Mouse (Mus musculus): ENCODE data around the gene Rarres2. TPM values are rescaled to one million over a fixed set of nuclear protein-coding genes. Genes with fewer than 3 reads are reported as not detected.

Rarres2 gene
- total and polyA plus RNA-seq, 3 experiments, result 0.72 TPM; not detected in 2

DNA sequence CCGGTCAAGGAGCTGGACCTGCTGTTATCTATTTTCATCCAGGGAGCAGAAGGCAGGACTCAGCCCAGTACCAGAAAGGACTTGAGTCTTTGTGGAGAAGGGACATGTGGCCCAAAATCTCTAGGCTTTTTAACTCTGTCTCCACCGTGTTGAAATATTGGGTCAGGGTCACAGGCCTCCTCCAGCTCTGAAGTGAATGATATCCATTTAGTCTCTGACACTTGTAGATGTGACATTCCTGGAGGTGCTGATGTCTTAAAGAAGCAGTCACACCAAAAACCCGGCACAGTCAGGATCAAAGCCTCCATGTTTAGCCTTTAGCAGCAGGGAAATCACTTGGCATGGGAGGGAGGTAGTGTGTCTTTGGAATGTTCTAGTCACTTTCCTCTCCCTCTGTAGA is 31.9 kb downstream of the Rarres2 start:
- Histone ChIP-seq H3K36me3 (replicated peaks in 1 of 2; ENCODE audit: control insufficient read depth in 1 of 2, insufficient read depth in 1 of 2, low read length in 1 of 2) (no peaks in the 10 kb centered on the region), H3K79me2 (replicated peaks; ENCODE audit: control insufficient read depth, extremely low read depth, insufficient read depth, poor library complexity, severe bottlenecking) (no peaks in the 10 kb centered on the region), H3K9me3 (replicated peaks; ENCODE audit: low read length) (no peaks in the 10 kb centered on the region), H3K4me1 (ENCODE audit: control insufficient read depth in 1 of 2, insufficient read depth in 2 of 2) (peaks cover 0 to 8% of the 10 kb centered on the region in 2 experiments; a peak in 2 of 4 replicates), H3K9ac (ENCODE audit: insufficient read depth, low read depth) (no peak overlapping the region), H3K4me3 (replicated peaks in 1 of 3; ENCODE audit: low read depth in 2 of 3, low read length in 2 of 3, poor library complexity in 1 of 3) (no peak overlapping the region), H3K4me2 (ENCODE audit: insufficient read depth, low read depth, poor library complexity, severe bottlenecking) (no peak overlapping the region), H3K27ac (ENCODE audit: insufficient read depth, low read depth) (no peak overlapping the region), H3K27me3 (replicated peaks) (peaks cover 15% of the 10 kb centered on the region)
- no peak for TF ChIP-seq USF1 (IDR thresholded peaks at IDR 0.05; ENCODE audit: low read depth, low read length)
- TF ChIP-seq EP300 (IDR thresholded peaks at IDR 0.05; ENCODE audit: low read length), result no peak
- TF ChIP-seq SIN3A (IDR thresholded peaks at IDR 0.05; ENCODE audit: low read length), result no peak
- TF ChIP-seq MXI1 (IDR thresholded peaks at IDR 0.05; ENCODE audit: low read depth, low read length), result no peak
- no peak for TF ChIP-seq E2F4 (IDR thresholded peaks at IDR 0.05; ENCODE audit: insufficient replicate concordance, low read depth, low read length)
- no peak for TF ChIP-seq TBP (conservative IDR thresholded peaks at IDR 0.05; ENCODE audit: low read depth, low read length)
- no peak for TF ChIP-seq POLR2AphosphoS2 (IDR thresholded peaks at IDR 0.05; ENCODE audit: low read depth, low read length)
- TF ChIP-seq CHD1 (IDR thresholded peaks at IDR 0.05; ENCODE audit: low read depth, low read length), result no peak
- TF ChIP-seq JUN (IDR thresholded peaks at IDR 0.05; ENCODE audit: insufficient read depth, low read depth, low read length), result no peak
- no peak for TF ChIP-seq MAFK (IDR thresholded peaks at IDR 0.05; ENCODE audit: insufficient replicate concordance, low read length)
- no peak for TF ChIP-seq IRF4 (IDR thresholded peaks at IDR 0.05; ENCODE audit: low read depth, low read length)
- TF ChIP-seq ZC3H11A (IDR thresholded peaks at IDR 0.05; ENCODE audit: low read depth, low read length), result no peak
- TF ChIP-seq TCF12 (IDR thresholded peaks at IDR 0.05; ENCODE audit: low read depth, low read length), result no peak
- TF ChIP-seq RCOR1 (conservative IDR thresholded peaks at IDR 0.05; ENCODE audit: low read depth, low read length), result no peak
- TF ChIP-seq PAX5 (IDR thresholded peaks at IDR 0.05; ENCODE audit: low read length), result no peak
- no peak for TF ChIP-seq ZKSCAN1 (IDR thresholded peaks at IDR 0.05; ENCODE audit: borderline replicate concordance, low read depth, low read length)
- no peak for TF ChIP-seq RAD21 (IDR thresholded peaks at IDR 0.05; ENCODE audit: low read depth, low read length)
- TF ChIP-seq CTCF (conservative IDR thresholded peaks at IDR 0.05 in 1 of 2, IDR thresholded peaks at IDR 0.05 in 1 of 2; ENCODE audit: low read depth in 2 of 2, low read length in 2 of 2), result no peak
- TF ChIP-seq BHLHE40 (IDR thresholded peaks at IDR 0.05; ENCODE audit: low read depth, low read length), result no peak
- dilution Hi-C loops (cut with MboI; ENCODE audit: extremely low pct_ligation_motif_present, extremely low pct_unique_long_range_greater_than_20kb, low sequenced_read_pairs), result no loop called here
- in situ Hi-C loops (cut with MboI; ENCODE audit: low pct_ligation_motif_present, low pct_unique_long_range_greater_than_20kb, low sequenced_read_pairs), result loop anchor here (25.0 kb wide), 1 partner anchor 353 kb away; no protein-coding TSS in a partner anchor
- no peak for DNase-seq (ENCODE audit: extremely low read depth)

DNA sequence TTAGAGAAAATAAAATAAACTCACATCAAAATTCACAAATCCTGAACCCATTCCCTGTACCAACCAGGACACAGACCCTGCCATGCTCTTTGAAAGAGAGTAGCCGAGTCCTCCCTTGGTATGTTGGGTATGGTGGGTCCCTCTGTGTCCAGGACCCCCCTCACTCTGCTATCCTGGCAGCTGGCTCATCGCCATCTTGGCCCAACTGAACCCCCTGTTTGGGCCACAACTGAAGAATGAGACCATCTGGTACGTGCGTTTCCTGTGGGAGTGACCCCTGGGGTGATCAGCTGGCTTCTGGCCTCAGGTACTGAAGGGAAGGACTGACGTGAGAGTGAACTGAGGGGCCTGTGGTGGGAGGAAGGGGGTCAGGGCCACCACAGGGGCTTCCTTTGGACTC is 32.7 kb downstream of the Rarres2 start:
- Histone ChIP-seq H3K4me3 (replicated peaks in 1 of 3; ENCODE audit: low read depth in 2 of 3, low read length in 2 of 3, poor library complexity in 1 of 3) (no peak overlapping the region), H3K27ac (ENCODE audit: insufficient read depth, low read depth) (no peak overlapping the region), H3K4me1 (ENCODE audit: control insufficient read depth in 1 of 2, insufficient read depth in 2 of 2) (peaks cover 0 to 17% of the 10 kb centered on the region in 2 experiments; a peak in 2 of 4 replicates), H3K4me2 (ENCODE audit: insufficient read depth, low read depth, poor library complexity, severe bottlenecking) (no peak overlapping the region), H3K36me3 (replicated peaks in 1 of 2; ENCODE audit: control insufficient read depth in 1 of 2, insufficient read depth in 1 of 2, low read length in 1 of 2) (no peaks in the 10 kb centered on the region), H3K9me3 (replicated peaks; ENCODE audit: low read length) (no peaks in the 10 kb centered on the region), H3K79me2 (replicated peaks; ENCODE audit: control insufficient read depth, extremely low read depth, insufficient read depth, poor library complexity, severe bottlenecking) (no peaks in the 10 kb centered on the region), H3K9ac (ENCODE audit: insufficient read depth, low read depth) (no peak overlapping the region), H3K27me3 (replicated peaks) (peaks cover 9% of the 10 kb centered on the region)
- in situ Hi-C loops (cut with MboI; ENCODE audit: low pct_ligation_motif_present, low pct_unique_long_range_greater_than_20kb, low sequenced_read_pairs) (loop anchor here (5.0 to 25.0 kb wide), 2 partner anchors 77 to 353 kb away; no protein-coding TSS in a partner anchor), dilution Hi-C loops (cut with MboI; ENCODE audit: extremely low pct_ligation_motif_present, extremely low pct_unique_long_range_greater_than_20kb, low sequenced_read_pairs) (no loop called here)
- TF ChIP-seq ETS1 (conservative IDR thresholded peaks at IDR 0.05; ENCODE audit: low read depth, low read length) (no peak), MAZ (IDR thresholded peaks at IDR 0.05; ENCODE audit: low read depth, low read length) (no peak), GABPA (IDR thresholded peaks at IDR 0.05; ENCODE audit: insufficient replicate concordance, low read depth, low read length) (no peak), IRF4 (IDR thresholded peaks at IDR 0.05; ENCODE audit: low read depth, low read length) (no peak), MAX (IDR thresholded peaks at IDR 0.05; ENCODE audit: low read length) (no peak), MXI1 (IDR thresholded peaks at IDR 0.05; ENCODE audit: low read depth, low read length) (no peak)
- DNase-seq (ENCODE audit: extremely low read depth), result no peak

All from CH12.LX (cell line).